Mouse (Mus musculus) liver, embryonic 16.5 days (tissue): ENCODE data around the gene 1810013L24Rik. TPM values are rescaled to one million over a fixed set of nuclear protein-coding genes. Genes with fewer than 3 reads are reported as not detected.
"Not testable (repeated sequence)": the region's sequence is repeated elsewhere in the genome, so short reads cannot be mapped to it uniquely, and the experiment has no call there.

ENCODE experiments used
- ATAC-seq: fragments of 200-750 bp; cut with Nextera tagmentation; 2 replicates; pipeline ENCODE4 v1.8.0; 2017; ENCODE audit warnings: low read depth, mild to moderate bottlenecking, moderate number of reproducible peaks, moderate library complexity
- H3K27ac ChIP-seq: fragments of 300-500 bp; sonication (generic); 2 replicates; pipeline ENCODE4 v1.5.1; 2014; ENCODE audit warnings: mild to moderate bottlenecking, low read length
- H3K27me3 ChIP-seq: fragments of 300-500 bp; sonication (generic); 2 replicates; pipeline ENCODE4 v1.6.1; 2014; ENCODE audit warnings: low read depth, low read length, mixed read lengths; ENCODE audit not compliant: control insufficient read depth, insufficient read depth
- H3K36me3 ChIP-seq: fragments of 300-500 bp; sonication (generic); 2 replicates; pipeline ENCODE4 v1.6.1; 2014; ENCODE audit warnings: mild to moderate bottlenecking; ENCODE audit not compliant: control insufficient read depth, insufficient read depth
- H3K4me1 ChIP-seq: fragments of 300-500 bp; sonication (generic); 2 replicates; pipeline ENCODE4 v1.6.1; 2014; ENCODE audit warnings: low read depth, low read length, mixed read lengths; ENCODE audit not compliant: control insufficient read depth
- H3K4me2 ChIP-seq: fragments of 300-500 bp; sonication (generic); 2 replicates; pipeline ENCODE4 v1.6.1; 2014; ENCODE audit warnings: low read depth, low read length, mixed read lengths
- H3K4me3 ChIP-seq: fragments of 300-500 bp; sonication (generic); 2 replicates; pipeline ENCODE4 v1.5.1; 2014; ENCODE audit warnings: low read depth, mild to moderate bottlenecking, low read length
- H3K9ac ChIP-seq: fragments of 300-500 bp; sonication (generic); 2 replicates; pipeline ENCODE4 v1.6.1; 2014; ENCODE audit warnings: low read depth, low read length
- H3K9me3 ChIP-seq: fragments of 300-500 bp; sonication (generic); replicated peaks from 2 replicates; pipeline ENCODE4 v1.6.1; 2016; ENCODE audit warnings: low read length; ENCODE audit not compliant: control insufficient read depth
- WGBS: fragments of 180-500 bp; shearing (Covaris S2); extraction: QIAGEN DNeasy Blood & Tissue Kit; methylation state at CpG from one replicate; pipeline ENCODE4 v1.1.7; 2014; ENCODE audit not compliant: insufficient replicate concordance; 5-methylcytosine and 5-hydroxymethylcytosine counted together
- polyA plus RNA-seq: library from polyadenylated mRNA; unstranded; fragments of >200 nt; fragmentation: Nextera tagmentation; extraction: Ambion mirVana; gene quantifications from 2 replicates; pipeline ENCODE4 v1.2.1, GENCODE M21; 2015

Gene 1810013L24Rik
- polyA plus RNA-seq, 1 experiment from 2014 or later: 10.9 TPM

- no peaks in the 10 kb centered on the region for H3K27me3 ChIP-seq
- no peak for ATAC-seq
- WGBS: 73% methylated on average over 5 of the region's 5 CpGs
- H3K9ac ChIP-seq: no peak overlapping the region
- no peak overlapping the region for H3K27ac ChIP-seq
- no peaks in the 10 kb centered on the region for H3K9me3 ChIP-seq
- no peak overlapping the region for H3K4me3 ChIP-seq
- H3K4me1 ChIP-seq: peaks cover 16% of the 10 kb centered on the region
- no peak overlapping the region for H3K4me2 ChIP-seq
- H3K36me3 ChIP-seq: no peaks in the 10 kb centered on the region
These were observed 37.6 kb downstream of the 1810013L24Rik start for GRCm38 (mm10) chr16:8867406-8867955.

- Histone ChIP-seq H3K27me3 (no peaks in the 10 kb centered on the region), H3K4me3 (no peak overlapping the region), H3K4me2 (no peak overlapping the region), H3K4me1 (peaks cover 18% of the 10 kb centered on the region), H3K9ac (no peak overlapping the region), H3K36me3 (no peaks in the 10 kb centered on the region), H3K27ac (no peak overlapping the region), H3K9me3 (no peaks in the 10 kb centered on the region)
- 76% methylated on average over 3 of the region's 3 CpGs for WGBS
- no peak for ATAC-seq
These were observed 38.6 kb downstream of the 1810013L24Rik start for GRCm38 (mm10) chr16:8868506-8868905.

DNA sequence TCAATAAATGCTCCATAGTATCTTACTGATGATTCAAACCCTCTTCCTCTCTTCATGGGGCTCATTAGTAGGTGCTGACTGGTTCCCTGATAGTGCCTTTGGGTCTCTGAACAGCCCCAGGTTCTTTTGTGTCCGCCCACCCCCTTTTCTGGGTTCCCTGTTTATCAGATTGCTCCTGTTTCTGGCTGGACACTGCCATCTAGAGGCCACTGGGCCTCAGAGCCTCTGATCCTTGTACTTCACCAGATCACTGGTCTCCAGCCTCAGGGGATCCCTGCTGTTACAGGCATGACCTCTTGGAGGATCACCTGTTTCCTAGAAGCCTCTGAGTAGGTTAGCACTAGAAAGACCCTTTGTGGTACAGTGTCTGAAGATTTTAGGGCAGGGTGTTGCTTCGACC is 39.8 kb downstream of the 1810013L24Rik start:
- Histone ChIP-seq H3K9me3 (no peaks in the 10 kb centered on the region), H3K36me3 (no peaks in the 10 kb centered on the region), H3K4me1 (peaks cover 12% of the 10 kb centered on the region), H3K9ac (no peak overlapping the region), H3K27me3 (no peaks in the 10 kb centered on the region), H3K4me2 (no peak overlapping the region), H3K27ac (no peak overlapping the region), H3K4me3 (no peak overlapping the region)
- WGBS: 25% methylated on average over 2 of the region's 2 CpGs
- ATAC-seq: 0 out of 2 replicates have a peak, but pooled peaks have one; percentile 13

DNA sequence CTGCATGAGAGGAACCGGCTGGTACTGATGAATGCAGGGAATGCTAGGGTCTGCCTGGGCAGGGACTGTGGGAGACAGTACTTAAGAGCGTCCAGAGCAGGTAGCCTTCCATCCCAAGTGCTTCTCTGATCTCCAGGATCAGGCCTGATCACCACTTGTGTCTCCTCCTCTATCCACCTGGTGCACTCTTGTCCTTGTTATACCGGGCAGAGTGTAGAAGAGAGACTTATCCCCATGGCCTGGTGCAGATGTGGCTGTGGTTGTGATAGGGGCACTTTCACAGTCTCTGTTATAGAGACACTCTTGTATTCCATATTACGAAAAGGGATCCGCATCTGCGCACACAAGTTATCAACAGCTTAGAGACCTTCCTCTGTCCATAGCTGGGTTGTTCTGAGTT is 41.5 kb downstream of the 1810013L24Rik start:
- ATAC-seq: no peak
- H3K9me3 ChIP-seq: no peaks in the 10 kb centered on the region
- H3K4me1 ChIP-seq: peaks cover 12% of the 10 kb centered on the region
- no peaks in the 10 kb centered on the region for H3K27me3 ChIP-seq
- no peak overlapping the region for H3K4me3 ChIP-seq
- H3K36me3 ChIP-seq: no peaks in the 10 kb centered on the region
- no peak overlapping the region for H3K27ac ChIP-seq
- WGBS: 78% methylated on average over 6 of the region's 6 CpGs
- no peak overlapping the region for H3K4me2 ChIP-seq
- H3K9ac ChIP-seq: no peak overlapping the region

DNA sequence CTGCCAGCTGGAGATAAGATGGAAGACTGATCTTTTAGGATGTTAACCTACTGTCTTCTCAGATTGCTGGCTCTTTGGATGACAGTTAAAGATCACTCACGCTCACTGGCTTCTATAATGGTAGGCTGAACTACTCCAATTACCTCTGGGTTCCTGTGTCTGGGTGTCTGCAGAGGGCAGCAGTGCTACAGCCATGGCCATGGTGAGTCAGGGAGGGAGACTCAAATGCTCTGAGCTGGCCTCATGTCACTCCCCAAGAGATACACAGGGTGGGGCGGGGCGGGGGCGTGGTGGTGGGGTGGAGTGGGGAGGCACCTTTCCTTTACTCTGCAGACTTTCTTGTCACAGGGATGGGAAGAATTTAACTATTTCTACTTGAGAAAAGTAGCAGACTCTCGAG is 42.1 kb downstream of the 1810013L24Rik start:
- Histone ChIP-seq H3K4me2 (peak overlapping the region; percentile 18; the same call in 1 of the 2 replicates), H3K9ac (no peak overlapping the region), H3K27ac (no peak overlapping the region), H3K4me1 (peaks cover 12% of the 10 kb centered on the region), H3K9me3 (no peaks in the 10 kb centered on the region), H3K36me3 (no peaks in the 10 kb centered on the region), H3K4me3 (no peak overlapping the region), H3K27me3 (no peaks in the 10 kb centered on the region)
- WGBS: 18% methylated on average over 5 of the region's 5 CpGs
- ATAC-seq: peak; percentile 69

GRCm38 (mm10) chr16:8872486-8872885 is 42.6 kb downstream of the 1810013L24Rik start:
- Histone ChIP-seq H3K27ac (no peak overlapping the region), H3K4me1 (peaks cover 12% of the 10 kb centered on the region), H3K9me3 (no peaks in the 10 kb centered on the region), H3K4me3 (no peak overlapping the region), H3K9ac (no peak overlapping the region), H3K27me3 (no peaks in the 10 kb centered on the region), H3K4me2 (peak overlapping the region; percentile 18; the same call in 1 of the 2 replicates), H3K36me3 (no peaks in the 10 kb centered on the region)
- no peak for ATAC-seq
- 63% methylated on average over 3 of the region's 3 CpGs for WGBS

- Histone ChIP-seq H3K9me3 (no peaks in the 10 kb centered on the region), H3K27me3 (no peaks in the 10 kb centered on the region), H3K4me1 (no peaks in the 10 kb centered on the region), H3K9ac (no peak overlapping the region), H3K4me3 (no peak overlapping the region), H3K4me2 (no peak overlapping the region), H3K27ac (no peak overlapping the region), H3K36me3 (no peaks in the 10 kb centered on the region)
- WGBS: 56% methylated on average over 5 of the region's 5 CpGs
- no peak for ATAC-seq
These were observed 50.2 kb downstream of the 1810013L24Rik start for GRCm38 (mm10) chr16:8880076-8880475.

- no peaks in the 10 kb centered on the region for H3K36me3 ChIP-seq
- no peak for ATAC-seq
- no peak overlapping the region for H3K27ac ChIP-seq
- H3K27me3 ChIP-seq: no peaks in the 10 kb centered on the region
- no peaks in the 10 kb centered on the region for H3K9me3 ChIP-seq
- H3K4me2 ChIP-seq: peak overlapping the region; percentile 35; the same call in 1 of the 2 replicates
- H3K4me3 ChIP-seq: no peak overlapping the region
- H3K9ac ChIP-seq: no peak overlapping the region
- 34% methylated on average over 11 of the region's 11 CpGs for WGBS
- H3K4me1 ChIP-seq: no peaks in the 10 kb centered on the region
These were observed 53.9 kb downstream of the 1810013L24Rik start for GRCm38 (mm10) chr16:8883674-8884241.

DNA sequence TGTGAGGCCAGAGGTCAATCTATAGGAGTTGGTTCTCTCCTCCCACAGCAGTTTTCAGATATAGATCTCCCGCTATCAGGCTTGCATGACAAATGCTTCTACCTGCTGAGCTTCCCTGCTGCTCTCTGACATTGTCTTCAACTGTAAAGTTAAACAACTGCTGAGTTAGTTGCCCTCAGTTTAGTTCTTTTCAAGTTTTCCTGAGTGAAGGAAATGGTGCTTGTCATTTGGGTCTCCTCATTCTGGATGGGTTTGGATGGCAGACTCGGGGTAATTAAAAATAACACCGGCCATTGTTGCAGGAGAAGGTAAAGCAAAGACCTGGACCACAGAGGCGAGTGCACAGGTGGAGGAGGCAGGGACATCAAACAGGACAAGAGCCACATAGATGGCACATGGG is 64.3 kb downstream of the 1810013L24Rik start:
- H3K36me3 ChIP-seq, H3K4me2 ChIP-seq, ATAC-seq, H3K9me3 ChIP-seq, H3K4me1 ChIP-seq, H3K4me3 ChIP-seq, H3K9ac ChIP-seq, H3K27ac ChIP-seq, H3K27me3 ChIP-seq: not testable (repeated sequence)
- 37% methylated on average over 4 of the region's 4 CpGs for WGBS
